Mouse (Mus musculus): ENCODE data around the gene Clic5. TPM values are rescaled to one million over a fixed set of nuclear protein-coding genes. Genes with fewer than 3 reads are reported as not detected.

Clic5 gene
- total and polyA plus RNA-seq, 2 experiments from 2014 or later = 0.25 to 1.00 TPM

DNA sequence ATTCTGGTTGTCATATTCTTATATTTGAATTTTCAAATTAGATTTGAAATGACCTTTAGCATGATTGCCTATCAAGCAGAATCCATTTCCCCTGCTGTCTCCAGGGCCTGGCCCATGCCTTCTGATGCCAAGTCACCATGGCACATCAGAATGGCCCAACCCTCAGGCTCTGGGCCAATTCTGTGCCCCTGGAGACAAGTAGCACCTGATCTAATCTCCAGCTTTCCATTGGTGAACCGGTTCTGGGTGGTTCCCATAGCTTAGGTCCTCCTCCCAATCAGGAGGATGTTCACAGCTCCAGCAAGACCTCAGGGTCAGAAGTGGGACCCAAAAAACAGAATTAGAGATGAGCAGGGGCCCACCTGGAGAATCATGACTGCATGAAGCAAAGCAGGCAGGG is 30.2 kb upstream of the Clic5 start:
- no peak for TF ChIP-seq CTCF (IDR thresholded peaks at IDR 0.05; ENCODE audit: low read depth)
- Histone ChIP-seq H3K36me3 (ENCODE audit: insufficient read depth) (no peaks in the 10 kb centered on the region), H3K4me3 (ENCODE audit: low read depth, low read length) (no peak overlapping the region), H3K4me1 (ENCODE audit: insufficient read depth) (no peaks in the 10 kb centered on the region), H3K4me2 (ENCODE audit: low read depth) (no peak overlapping the region), H3K9ac (no peak overlapping the region), H3K27me3 (ENCODE audit: insufficient read depth, low read length) (no peaks in the 10 kb centered on the region), H3K9me3 (ENCODE audit: low read length) (no peaks in the 10 kb centered on the region), H3K27ac (ENCODE audit: low read depth, low read length) (no peak overlapping the region)
- 58% methylated on average over 1 of the region's 1 CpGs for WGBS
- no peak for DNase-seq
- no peak for ATAC-seq

DNA sequence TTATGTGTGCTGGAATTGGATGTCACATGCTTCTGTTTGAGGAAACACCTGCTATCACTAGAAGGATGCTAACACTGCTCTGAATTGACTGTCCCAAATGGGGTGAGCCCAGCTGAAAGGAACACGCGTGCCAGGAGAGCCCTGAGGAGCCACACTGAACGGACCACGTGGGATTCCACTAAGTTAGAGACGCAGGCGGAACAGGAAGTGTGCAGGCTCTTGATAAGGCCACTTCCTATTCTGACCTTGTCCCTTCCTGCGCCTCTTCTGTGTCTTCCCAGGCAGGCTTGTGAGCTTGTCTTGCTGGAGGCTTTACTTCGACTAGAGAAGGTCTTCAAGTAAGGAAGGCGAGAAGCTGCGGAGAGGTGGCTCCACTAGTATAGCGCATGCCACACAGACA is 27.9 kb upstream of the Clic5 start:
- Histone ChIP-seq H3K27ac (ENCODE audit: low read depth, low read length) (no peak overlapping the region), H3K27me3 (ENCODE audit: insufficient read depth, low read length) (no peaks in the 10 kb centered on the region), H3K4me3 (ENCODE audit: low read depth, low read length) (no peak overlapping the region), H3K9ac (no peak overlapping the region), H3K4me1 (ENCODE audit: insufficient read depth) (no peaks in the 10 kb centered on the region), H3K9me3 (ENCODE audit: low read length) (no peaks in the 10 kb centered on the region), H3K36me3 (ENCODE audit: insufficient read depth) (no peaks in the 10 kb centered on the region), H3K4me2 (ENCODE audit: low read depth) (no peak overlapping the region)
- no peak for DNase-seq
- 91% methylated on average over 11 of the region's 11 CpGs for WGBS
- no peak for TF ChIP-seq CTCF (IDR thresholded peaks at IDR 0.05; ENCODE audit: low read depth)
- no peak for ATAC-seq

DNA sequence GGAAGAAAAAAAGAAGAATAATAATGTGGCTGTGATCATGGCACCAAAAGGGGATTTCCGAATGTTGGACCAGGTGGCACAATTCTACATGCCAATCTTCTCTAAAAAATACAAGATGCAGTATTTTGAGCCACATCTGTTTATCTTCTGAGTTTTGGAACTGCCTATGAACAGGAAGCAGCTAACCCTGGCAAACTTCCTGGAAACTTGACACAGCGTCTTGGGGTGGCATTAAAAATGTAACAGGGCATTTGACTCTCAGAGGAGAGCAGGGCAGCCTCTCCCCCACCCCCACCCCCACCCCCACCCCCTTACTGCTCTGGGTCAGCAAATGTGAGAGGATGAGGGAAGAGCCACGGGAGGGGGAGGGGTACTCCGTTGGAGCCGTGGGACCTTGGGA is 25.9 kb upstream of the Clic5 start:
- Histone ChIP-seq H3K9ac (no peak overlapping the region), H3K9me3 (ENCODE audit: low read length) (no peaks in the 10 kb centered on the region), H3K36me3 (ENCODE audit: insufficient read depth) (no peaks in the 10 kb centered on the region), H3K27me3 (ENCODE audit: insufficient read depth, low read length) (no peaks in the 10 kb centered on the region), H3K4me3 (ENCODE audit: low read depth, low read length) (no peak overlapping the region), H3K27ac (ENCODE audit: low read depth, low read length) (no peak overlapping the region), H3K4me2 (ENCODE audit: low read depth) (no peak overlapping the region), H3K4me1 (ENCODE audit: insufficient read depth) (no peaks in the 10 kb centered on the region)
- TF ChIP-seq CTCF (IDR thresholded peaks at IDR 0.05; ENCODE audit: low read depth) = no peak
- 56% methylated on average over 5 of the region's 5 CpGs for WGBS
- DNase-seq = no peak
- no peak for ATAC-seq

- Histone ChIP-seq H3K4me2 (ENCODE audit: low read depth) (no peak overlapping the region), H3K27me3 (ENCODE audit: insufficient read depth, low read length) (no peaks in the 10 kb centered on the region), H3K36me3 (ENCODE audit: insufficient read depth) (no peaks in the 10 kb centered on the region), H3K27ac (ENCODE audit: low read depth, low read length) (no peak overlapping the region), H3K9ac (no peak overlapping the region), H3K9me3 (ENCODE audit: low read length) (no peaks in the 10 kb centered on the region), H3K4me3 (ENCODE audit: low read depth, low read length) (no peak overlapping the region), H3K4me1 (ENCODE audit: insufficient read depth) (no peaks in the 10 kb centered on the region)
- TF ChIP-seq CTCF (IDR thresholded peaks at IDR 0.05; ENCODE audit: low read depth) = no peak
- ATAC-seq (no peak), DNase-seq (no peak)
- WGBS = 82% methylated on average over 5 of the region's 5 CpGs
Observed at GRCm38 (mm10) chr17:44162935-44163334, 25.4 kb upstream of the Clic5 start.

DNA sequence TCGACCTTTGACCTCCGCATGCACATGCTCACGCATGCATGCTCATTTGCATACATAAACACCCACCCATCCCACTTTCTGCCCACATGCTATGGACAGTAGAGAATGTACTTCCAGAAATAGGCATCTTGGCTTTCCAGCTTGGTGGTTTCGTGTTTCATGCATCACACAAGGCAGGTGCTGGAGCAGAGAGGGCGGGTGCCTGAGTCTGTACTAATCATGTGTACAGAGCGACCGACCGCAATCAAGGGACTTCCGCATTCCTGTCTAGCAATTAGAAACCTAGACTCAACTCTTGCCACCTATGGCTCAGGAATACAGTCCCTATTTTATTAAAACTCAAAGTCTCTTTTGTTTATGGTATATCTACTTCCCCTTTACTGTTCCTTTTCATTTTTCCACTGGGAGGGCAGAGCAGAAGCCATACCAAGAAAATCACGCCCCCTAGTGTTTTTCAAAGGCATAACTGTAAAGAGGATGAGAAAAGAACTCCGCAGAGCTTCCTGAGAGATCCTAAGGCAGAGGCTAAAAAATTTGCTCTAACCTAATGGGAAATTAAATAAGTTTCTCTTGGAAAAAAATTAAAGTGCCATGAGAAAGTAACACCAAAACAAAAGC is 22.5 kb upstream of the Clic5 start:
- H3K4me1 ChIP-seq (ENCODE audit: insufficient read depth) = no peaks in the 10 kb centered on the region
- WGBS = 81% methylated on average over 11 of the region's 11 CpGs

GRCm38 (mm10) chr17:44169676-44170075 is 18.7 kb upstream of the Clic5 start:
- H3K9me3 ChIP-seq (ENCODE audit: low read length) = no peaks in the 10 kb centered on the region
- no peak overlapping the region for H3K4me3 ChIP-seq (ENCODE audit: low read depth, low read length)
- 89% methylated on average over 4 of the region's 4 CpGs for WGBS
- no peak for DNase-seq
- no peak for TF ChIP-seq CTCF (IDR thresholded peaks at IDR 0.05; ENCODE audit: low read depth)
- H3K27ac ChIP-seq (ENCODE audit: low read depth, low read length) = no peak overlapping the region
- no peak for ATAC-seq
- H3K9ac ChIP-seq = no peak overlapping the region
- H3K4me2 ChIP-seq (ENCODE audit: low read depth) = no peak overlapping the region
- no peaks in the 10 kb centered on the region for H3K4me1 ChIP-seq (ENCODE audit: insufficient read depth)
- no peaks in the 10 kb centered on the region for H3K36me3 ChIP-seq (ENCODE audit: insufficient read depth)
- H3K27me3 ChIP-seq (ENCODE audit: insufficient read depth, low read length) = no peaks in the 10 kb centered on the region

More for the DNA sequence above, 22.5 kb upstream of the Clic5 start:
- no peak overlapping the region for H3K4me3 ChIP-seq (ENCODE audit: low read depth, low read length)
- no peak overlapping the region for H3K27ac ChIP-seq (ENCODE audit: low read depth, low read length)
- H3K4me2 ChIP-seq (ENCODE audit: low read depth) = no peak overlapping the region
- no peak for TF ChIP-seq CTCF (IDR thresholded peaks at IDR 0.05; ENCODE audit: low read depth)
- H3K27me3 ChIP-seq (ENCODE audit: insufficient read depth, low read length) = no peaks in the 10 kb centered on the region
- no peaks in the 10 kb centered on the region for H3K9me3 ChIP-seq (ENCODE audit: low read length)
- no peak overlapping the region for H3K9ac ChIP-seq
- DNase-seq (no peak), ATAC-seq (no peak)
- H3K36me3 ChIP-seq (ENCODE audit: insufficient read depth) = no peaks in the 10 kb centered on the region

- Histone ChIP-seq H3K27me3 (ENCODE audit: insufficient read depth, low read length) (no peaks in the 10 kb centered on the region), H3K9ac (no peak overlapping the region), H3K27ac (ENCODE audit: low read depth, low read length) (no peak overlapping the region), H3K36me3 (ENCODE audit: insufficient read depth) (no peaks in the 10 kb centered on the region), H3K9me3 (ENCODE audit: low read length) (no peaks in the 10 kb centered on the region), H3K4me2 (ENCODE audit: low read depth) (no peak overlapping the region), H3K4me1 (ENCODE audit: insufficient read depth) (no peaks in the 10 kb centered on the region), H3K4me3 (ENCODE audit: low read depth, low read length) (no peak overlapping the region)
- 85% methylated on average over 3 of the region's 3 CpGs for WGBS
- TF ChIP-seq CTCF (IDR thresholded peaks at IDR 0.05; ENCODE audit: low read depth) = no peak
- ATAC-seq (no peak), DNase-seq (no peak)
Observed at GRCm38 (mm10) chr17:44170316-44170715, 18.1 kb upstream of the Clic5 start.
